Mouse (Mus musculus) embryonic facial prominence, embryonic 14.5 days (tissue): ENCODE measurements around the gene Clptm1l. TPM values are rescaled to one million over a fixed set of nuclear protein-coding genes. Genes with fewer than 3 reads are reported as not detected.

Experiments used
- ATAC-seq: fragments of 200-750 bp; cut with Nextera tagmentation; 2 replicates; pipeline ENCODE4 v1.8.0; 2017; ENCODE audit warnings: low read depth, moderate number of reproducible peaks, moderate TSS enrichment
- DNase-seq: peaks from one replicate; pipeline ENCODE4 v3.0.0-alpha.2; 2015; ENCODE audit warnings: low spot score
- H3K27ac ChIP-seq: fragments of 300-500 bp; sonication (generic); replicated peaks from 2 replicates; pipeline ENCODE4 v1.5.1; 2014; ENCODE audit warnings: low read depth, mild to moderate bottlenecking, low read length, moderate library complexity
- H3K27me3 ChIP-seq: fragments of 300-500 bp; sonication (generic); replicated peaks from 2 replicates; pipeline ENCODE4 v1.6.1; 2014; ENCODE audit warnings: low read length; ENCODE audit not compliant: control insufficient read depth, insufficient read depth
- H3K36me3 ChIP-seq: fragments of 300-500 bp; sonication (generic); 2 replicates; pipeline ENCODE4 v1.6.1; 2014; ENCODE audit warnings: low read length, mixed read lengths; ENCODE audit not compliant: control insufficient read depth, insufficient read depth
- H3K4me1 ChIP-seq: fragments of 300-500 bp; sonication (generic); 2 replicates; pipeline ENCODE4 v1.6.1; 2014; ENCODE audit warnings: antibody characterized with exemption, low read length; ENCODE audit not compliant: control insufficient read depth, insufficient read depth
- H3K4me2 ChIP-seq: fragments of 300-500 bp; sonication (generic); 2 replicates; pipeline ENCODE4 v1.6.1; 2014; ENCODE audit warnings: low read depth, mild to moderate bottlenecking, low read length, moderate library complexity, mixed read lengths
- H3K4me3 ChIP-seq: fragments of 300-500 bp; sonication (generic); 2 replicates; pipeline ENCODE4 v1.5.1; 2014; ENCODE audit warnings: low read depth, mild to moderate bottlenecking, low read length
- H3K9ac ChIP-seq: fragments of 300-500 bp; sonication (generic); 2 replicates; pipeline ENCODE4 v1.6.1; 2014; ENCODE audit warnings: low read depth, mild to moderate bottlenecking, low read length, moderate library complexity, mixed read lengths
- H3K9me3 ChIP-seq: fragments of 300-500 bp; sonication (generic); 2 replicates; pipeline ENCODE4 v1.6.1; 2016; ENCODE audit warnings: low read length; ENCODE audit not compliant: control insufficient read depth
- WGBS: fragments of 180-500 bp; shearing (Covaris S2); extraction: QIAGEN DNeasy Blood & Tissue Kit; methylation state at CpG from one replicate; pipeline ENCODE4 v1.1.7; 2014; 5-methylcytosine and 5-hydroxymethylcytosine counted together
- polyA plus RNA-seq: library from polyadenylated mRNA; unstranded; fragments of >200 nt; fragmentation: Nextera tagmentation; extraction: Ambion mirVana; gene quantifications from 2 replicates; pipeline ENCODE4 v1.2.1, GENCODE M21; 2014

The Clptm1l gene
- polyA plus RNA-seq, 1 experiment from 2014 or later = 128 TPM

DNA sequence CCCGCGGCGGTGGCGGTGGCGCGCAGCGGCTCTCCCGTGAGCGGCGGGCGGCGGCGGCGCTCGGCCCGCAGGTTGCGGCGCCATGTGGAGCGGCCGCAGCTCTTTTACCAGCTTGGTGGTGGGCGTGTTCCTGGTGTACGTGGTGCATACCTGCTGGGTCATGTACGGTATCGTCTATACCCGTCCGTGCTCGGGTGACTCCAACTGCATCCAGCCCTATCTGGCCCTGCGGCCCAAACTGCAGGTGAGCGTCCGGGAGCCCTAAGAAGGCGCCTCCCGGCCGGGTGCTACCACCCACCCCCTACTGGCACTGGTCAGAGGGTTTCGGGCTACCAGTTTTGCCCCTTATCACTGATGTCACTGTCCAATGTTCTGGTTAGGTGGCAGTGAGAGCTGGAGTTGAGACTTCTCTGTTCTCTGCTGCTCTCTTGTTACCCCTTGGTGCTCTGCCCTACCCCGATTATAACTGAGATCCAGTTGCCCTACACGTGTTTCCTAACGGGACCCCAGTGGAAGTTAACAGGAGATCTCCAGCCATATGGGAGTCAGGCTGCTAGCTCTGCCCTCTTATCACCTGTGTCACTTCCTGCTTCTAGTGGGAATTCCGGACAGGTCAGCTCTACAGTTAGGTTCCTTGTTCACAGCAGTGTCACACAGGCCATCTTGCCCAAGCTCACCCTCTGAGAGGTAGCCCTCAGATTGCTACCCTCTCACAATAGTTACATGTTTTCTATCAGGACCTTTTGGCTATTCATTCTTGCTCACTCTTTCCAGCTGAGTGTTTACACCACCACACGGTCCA is 551 bp downstream of the Clptm1l start:
- WGBS = 5% methylated on average over 20 of the region's 39 CpGs
- DNase-seq = peak; percentile 1
- H3K4me3 ChIP-seq = peak overlapping the region; percentile 65
- peaks cover 10% of the 10 kb centered on the region for H3K4me1 ChIP-seq
- peak; percentile 74 for ATAC-seq
- peak overlapping the region; percentile 78; the same call in 1 of the 2 replicates for H3K27ac ChIP-seq
- H3K36me3 ChIP-seq = peaks cover 30% of the 10 kb centered on the region
- peak overlapping the region; percentile 80 for H3K9ac ChIP-seq
- H3K9me3 ChIP-seq = no peaks in the 10 kb centered on the region
- peak overlapping the region; percentile 77 for H3K4me2 ChIP-seq
- H3K27me3 ChIP-seq = no peaks in the 10 kb centered on the region

DNA sequence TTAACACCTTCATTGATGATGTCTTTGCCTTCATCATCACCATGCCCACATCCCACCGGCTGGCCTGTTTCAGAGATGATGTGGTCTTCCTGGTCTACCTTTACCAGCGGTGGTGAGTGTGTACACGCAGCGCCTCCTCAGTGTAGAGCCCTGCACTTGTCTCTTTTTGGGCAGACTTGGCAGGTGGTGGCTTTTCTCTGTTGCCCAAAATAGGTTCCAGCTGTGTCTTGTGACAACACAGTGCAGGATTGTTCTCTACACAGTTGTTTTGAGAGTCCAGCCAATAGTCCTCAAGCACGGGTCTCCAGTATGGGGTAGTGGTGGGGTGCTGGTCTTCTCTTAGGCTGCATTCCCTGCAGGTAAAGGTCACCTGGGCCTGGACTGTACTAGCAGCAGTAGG is 14.6 kb downstream of the Clptm1l start:
- ATAC-seq (peak; percentile 33; the same call in 1 of the 2 replicates), DNase-seq (no peak)
- Histone ChIP-seq H3K4me2 (no peak overlapping the region), H3K9me3 (no peaks in the 10 kb centered on the region), H3K36me3 (peaks cover 86% of the 10 kb centered on the region), H3K27me3 (no peaks in the 10 kb centered on the region), H3K4me3 (no peak overlapping the region), H3K4me1 (no peaks in the 10 kb centered on the region), H3K9ac (no peak overlapping the region), H3K27ac (no peak overlapping the region)
- 92% methylated on average over 5 of the region's 5 CpGs for whole genome bisulfite sequencing

DNA sequence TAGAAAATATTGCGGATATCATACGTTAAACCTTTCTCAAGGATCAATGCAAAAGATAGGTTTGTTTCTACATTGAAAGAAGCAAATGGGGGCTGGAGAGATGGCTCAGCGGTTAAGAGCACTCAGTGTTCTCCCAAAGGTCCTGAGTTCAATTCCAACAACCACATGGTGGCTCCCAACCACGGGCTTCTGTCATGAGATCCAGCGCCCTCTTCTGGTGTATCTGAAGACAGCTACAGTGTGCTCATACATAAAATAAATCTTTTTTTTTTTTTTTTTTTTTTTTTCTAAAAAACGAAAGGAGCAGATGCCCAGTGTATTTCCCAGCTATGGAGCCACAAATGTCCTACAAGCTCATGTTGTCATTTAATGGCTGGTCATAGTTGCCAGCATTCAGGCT is 16.8 kb downstream of the Clptm1l start:
- Histone ChIP-seq H3K4me3 (no peak overlapping the region), H3K4me2 (no peak overlapping the region), H3K9ac (no peak overlapping the region), H3K36me3 (peaks cover 64% of the 10 kb centered on the region), H3K4me1 (no peaks in the 10 kb centered on the region), H3K27ac (no peak overlapping the region), H3K9me3 (no peaks in the 10 kb centered on the region), H3K27me3 (no peaks in the 10 kb centered on the region)
- WGBS = 71% methylated on average over 6 of the region's 6 CpGs
- ATAC-seq = no peak
- peak; percentile 18 for DNase-seq

GRCm38 (mm10) chr13:73626410-73626744 is 22.6 kb downstream of the Clptm1l start:
- no peak for DNase-seq
- Histone ChIP-seq H3K4me1 (peaks cover 7% of the 10 kb centered on the region), H3K4me3 (peak overlapping the region; percentile 57), H3K27ac (no peak overlapping the region), H3K36me3 (peaks cover 27% of the 10 kb centered on the region), H3K9me3 (no peaks in the 10 kb centered on the region), H3K27me3 (no peaks in the 10 kb centered on the region), H3K4me2 (peak overlapping the region; percentile 67), H3K9ac (peak overlapping the region; percentile 74)
- ATAC-seq = no peak
- WGBS = 45% methylated on average over 6 of the region's 6 CpGs

DNA sequence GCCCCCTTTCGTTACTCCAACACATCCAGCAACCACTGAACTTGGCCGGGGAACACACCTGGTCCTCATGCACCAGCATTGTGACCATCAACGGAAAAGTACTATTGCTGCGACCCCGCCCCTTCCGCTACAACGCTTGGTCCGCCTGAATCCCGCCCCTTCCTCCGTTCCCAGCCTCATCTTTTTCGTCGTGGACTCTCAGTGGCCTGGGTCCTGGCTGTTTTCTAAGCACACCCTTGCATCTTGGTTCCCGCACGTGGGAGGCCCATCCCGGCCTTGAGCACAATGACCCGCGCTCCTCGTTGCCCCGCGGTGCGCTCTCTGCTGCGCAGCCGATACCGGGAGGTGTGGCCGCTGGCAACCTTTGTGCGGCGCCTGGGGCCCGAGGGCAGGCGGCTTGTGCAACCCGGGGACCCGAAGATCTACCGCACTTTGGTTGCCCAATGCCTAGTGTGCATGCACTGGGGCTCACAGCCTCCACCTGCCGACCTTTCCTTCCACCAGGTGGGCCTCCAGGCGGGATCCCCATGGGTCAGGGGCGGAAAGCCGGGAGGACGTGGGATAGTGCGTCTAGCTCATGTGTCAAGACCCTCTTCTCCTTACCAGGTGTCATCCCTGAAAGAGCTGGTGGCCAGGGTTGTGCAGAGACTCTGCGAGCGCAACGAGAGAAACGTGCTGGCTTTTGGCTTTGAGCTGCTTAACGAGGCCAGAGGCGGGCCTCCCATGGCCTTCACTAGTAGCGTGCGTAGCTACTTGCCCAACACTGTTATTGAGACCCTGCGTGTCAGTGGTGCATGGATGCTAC is 23.1 kb downstream of the Clptm1l start, which contains the start of gene Tert:
Gene Tert (plus strand): TSS at position 167 of the 805 bp plus-strand sequence.
- DNase-seq (peak; percentile 81), ATAC-seq (peak; percentile 90)
- WGBS = 5% methylated on average over 42 of the region's 47 CpGs
- Histone ChIP-seq H3K27ac (no peak within 1 kb of the TSS), H3K36me3 (peaks cover 26% of the 10 kb centered on the region), H3K4me2 (peak within 1 kb of the TSS; percentile 67), H3K9ac (peak within 1 kb of the TSS; percentile 74), H3K9me3 (no peaks in the 10 kb centered on the region), H3K4me3 (peak within 1 kb of the TSS; percentile 57), H3K4me1 (peaks cover 7% of the 10 kb centered on the region), H3K27me3 (no peaks in the 10 kb centered on the region)

DNA sequence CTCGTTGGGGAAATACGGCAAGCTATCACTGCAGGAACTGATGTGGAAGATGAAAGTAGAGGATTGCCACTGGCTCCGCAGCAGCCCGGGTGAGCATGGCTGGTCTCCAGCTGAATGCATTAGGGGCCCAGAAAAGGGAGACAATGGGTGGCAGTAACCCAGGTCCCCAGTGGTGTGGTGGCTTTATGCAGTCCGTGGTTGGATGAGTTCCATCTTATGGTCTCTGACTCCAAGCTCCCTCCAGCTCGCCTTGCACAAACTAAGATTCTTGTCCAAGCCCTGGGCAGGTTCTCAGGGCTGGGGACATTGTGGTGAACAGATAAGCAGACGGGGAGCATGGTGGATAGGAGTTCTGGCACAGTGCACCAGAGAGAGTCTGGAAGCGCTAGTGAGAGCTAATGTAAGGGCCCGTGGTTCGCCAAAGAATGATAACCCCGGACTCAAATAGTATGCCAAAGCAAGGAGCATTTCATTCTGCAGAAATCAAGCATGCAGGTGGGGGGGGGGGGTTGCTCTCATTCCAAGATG is 24.8 kb downstream of the Clptm1l start:
- DNase-seq (no peak), ATAC-seq (no peak)
- Histone ChIP-seq H3K4me2 (no peak overlapping the region), H3K4me1 (peaks cover 7% of the 10 kb centered on the region), H3K9ac (no peak overlapping the region), H3K27me3 (no peaks in the 10 kb centered on the region), H3K4me3 (no peak overlapping the region), H3K27ac (no peak overlapping the region), H3K9me3 (no peaks in the 10 kb centered on the region), H3K36me3 (peaks cover 26% of the 10 kb centered on the region)
- 84% methylated on average over 11 of the region's 11 CpGs for WGBS

GRCm38 (mm10) chr13:73631837-73632236 is 28.0 kb downstream of the Clptm1l start:
- WGBS = 87% methylated on average over 3 of the region's 3 CpGs
- DNase-seq (no peak), ATAC-seq (no peak)
- Histone ChIP-seq H3K9ac (no peak overlapping the region), H3K4me3 (no peak overlapping the region), H3K27me3 (no peaks in the 10 kb centered on the region), H3K9me3 (no peaks in the 10 kb centered on the region), H3K27ac (no peak overlapping the region), H3K4me2 (no peak overlapping the region), H3K4me1 (peaks cover 7% of the 10 kb centered on the region), H3K36me3 (peaks cover 48% of the 10 kb centered on the region)

DNA sequence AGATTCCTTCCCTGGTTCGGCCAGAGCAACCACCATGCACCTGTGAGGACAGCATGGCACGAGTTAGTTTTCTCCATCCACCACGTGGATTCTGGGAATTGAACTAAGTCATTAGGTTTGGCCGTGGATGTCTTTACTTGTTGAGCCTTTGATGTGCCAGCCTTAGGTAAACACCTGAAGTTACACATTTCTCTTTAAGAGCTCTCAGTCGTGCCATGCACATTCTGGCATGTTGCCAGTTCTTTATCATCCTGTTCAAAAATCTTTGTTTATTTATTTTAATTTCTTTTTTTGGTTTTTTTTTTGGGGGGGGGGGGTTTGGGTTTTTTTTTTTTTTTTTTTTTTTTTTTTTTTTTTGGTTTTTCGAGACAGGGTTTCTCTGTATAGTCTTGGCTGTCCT is 34.0 kb downstream of the Clptm1l start:
- DNase-seq = no peak
- Histone ChIP-seq H3K4me2 (no peak overlapping the region), H3K27me3 (no peaks in the 10 kb centered on the region), H3K9ac (no peak overlapping the region), H3K27ac (no peak overlapping the region), H3K4me1 (no peaks in the 10 kb centered on the region), H3K4me3 (no peak overlapping the region), H3K9me3 (no peaks in the 10 kb centered on the region), H3K36me3 (peaks cover 44% of the 10 kb centered on the region)
- no peak for ATAC-seq
- 81% methylated on average over 6 of the region's 6 CpGs for WGBS
